Mouse (Mus musculus): ENCODE data around the gene Ruvbl1. TPM values are rescaled to one million over a fixed set of nuclear protein-coding genes. Genes with fewer than 3 reads are reported as not detected.

The Ruvbl1 gene
- polyA plus RNA-seq, 2 experiments = 49.1 to 72.6 TPM

DNA sequence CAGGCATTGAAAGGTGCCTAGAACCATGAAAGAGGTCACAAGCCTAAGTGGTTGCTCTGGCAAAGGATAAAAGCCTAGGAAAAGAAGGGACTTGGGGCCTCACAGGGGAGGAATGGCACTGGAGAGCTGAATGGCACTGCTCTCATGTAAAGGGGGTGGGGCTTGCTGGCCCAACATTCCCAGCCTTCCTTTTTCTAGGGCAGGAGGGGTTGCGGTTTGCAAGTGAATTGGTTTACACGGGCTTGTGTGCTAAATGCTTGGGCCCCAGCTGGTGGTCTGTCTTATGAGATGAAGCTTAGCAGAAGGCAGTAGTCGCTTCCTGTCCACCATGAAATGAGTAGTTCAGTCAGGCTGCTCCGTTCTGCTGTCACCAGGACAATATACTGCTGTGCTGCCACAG is 17.8 kb upstream of the Ruvbl1 start:
- ATAC-seq (ENCODE audit: insufficient read depth) (no peak), DNase-seq (ENCODE audit: low read depth in 3 of 3, low spot score in 3 of 3) (no peak)
- H3K9ac ChIP-seq (replicated peaks) = no peak overlapping the region
- TF ChIP-seq CTCF (IDR thresholded peaks at IDR 0.05; ENCODE audit: low read depth) (no peak), EP300 (IDR thresholded peaks at IDR 0.05; ENCODE audit: low read depth) (no peak)
- H3K27me3 ChIP-seq (ENCODE audit: control insufficient read depth, insufficient read depth, low read length) = no peaks in the 10 kb centered on the region
- no peaks in the 10 kb centered on the region for H3K36me3 ChIP-seq (replicated peaks; ENCODE audit: control insufficient read depth, insufficient read depth, low read depth)
- peaks cover 0 to 12% of the 10 kb centered on the region in 2 experiments; a peak in 2 of 4 replicates for H3K4me1 ChIP-seq (replicated peaks; ENCODE audit: control insufficient read depth in 2 of 2, insufficient read depth in 2 of 2, low read length in 1 of 2)
- no peak overlapping the region for H3K4me2 ChIP-seq (ENCODE audit: low read depth)
- H3K4me3 ChIP-seq (ENCODE audit: insufficient read depth in 1 of 2, low read depth in 2 of 2, low read length in 2 of 2) = no peak overlapping the region
- no peaks in the 10 kb centered on the region for H3K9me3 ChIP-seq (ENCODE audit: control insufficient read depth, low read length)
- 33% methylated on average over 4 of the region's 4 CpGs for WGBS (ENCODE audit: insufficient replicate concordance)
- H3K27ac ChIP-seq = no peak overlapping the region

DNA sequence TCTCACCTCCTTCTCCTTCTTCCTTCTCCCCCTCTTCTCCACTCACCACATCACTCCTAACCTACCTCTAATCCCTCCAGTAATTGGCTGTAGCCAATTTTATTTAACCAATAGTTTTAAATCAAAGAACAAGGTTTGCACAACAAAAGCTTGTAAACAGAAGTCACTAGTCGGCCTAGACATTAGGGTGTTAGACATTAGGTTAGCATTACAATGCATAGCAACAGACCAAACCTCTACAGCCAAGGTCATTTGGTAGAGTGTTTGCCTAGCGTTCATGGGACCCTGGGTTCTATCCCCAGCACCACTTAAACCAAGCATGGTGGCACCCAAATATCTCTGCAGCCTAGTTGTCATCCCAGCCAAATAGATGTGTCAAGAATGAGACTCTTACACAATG is 10.7 kb upstream of the Ruvbl1 start:
- TF ChIP-seq CTCF (IDR thresholded peaks at IDR 0.05; ENCODE audit: low read depth) (no peak), EP300 (IDR thresholded peaks at IDR 0.05; ENCODE audit: low read depth) (no peak)
- 39% methylated on average over 2 of the region's 2 CpGs for WGBS (ENCODE audit: insufficient replicate concordance)
- no peaks in the 10 kb centered on the region for H3K9me3 ChIP-seq (ENCODE audit: control insufficient read depth, low read length)

DNA sequence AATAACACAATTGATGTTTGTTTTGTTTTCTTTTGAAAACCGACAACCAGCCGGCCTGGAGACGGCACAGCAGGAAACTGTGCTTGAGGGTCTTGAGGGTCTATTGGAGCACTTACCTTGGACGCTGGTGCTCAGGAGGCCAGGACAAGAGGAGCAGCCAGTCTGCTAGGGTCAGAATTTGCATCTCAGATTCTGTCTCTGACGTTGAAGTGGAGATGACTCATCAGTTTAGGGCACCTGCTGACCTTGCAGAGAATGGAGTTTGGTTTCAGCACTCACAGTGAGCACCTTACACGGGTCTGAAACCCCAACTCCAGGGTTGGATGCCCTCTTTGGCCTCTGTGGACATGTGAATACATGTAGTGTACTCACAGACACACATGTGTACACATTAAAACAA is 4.7 kb downstream of the Ruvbl1 start:
- TF ChIP-seq EP300 (IDR thresholded peaks at IDR 0.05; ENCODE audit: low read depth) (no peak), CTCF (IDR thresholded peaks at IDR 0.05; ENCODE audit: low read depth) (no peak)
- Histone ChIP-seq H3K27me3 (ENCODE audit: control insufficient read depth, insufficient read depth, low read length) (no peaks in the 10 kb centered on the region), H3K36me3 (replicated peaks; ENCODE audit: control insufficient read depth, insufficient read depth, low read depth) (peaks cover 35% of the 10 kb centered on the region), H3K9me3 (ENCODE audit: control insufficient read depth, low read length) (no peaks in the 10 kb centered on the region), H3K4me3 (ENCODE audit: insufficient read depth in 1 of 2, low read depth in 2 of 2, low read length in 2 of 2) (no peak overlapping the region), H3K9ac (replicated peaks) (no peak overlapping the region), H3K4me1 (replicated peaks; ENCODE audit: control insufficient read depth in 2 of 2, insufficient read depth in 2 of 2, low read length in 1 of 2) (peaks cover 0 to 7% of the 10 kb centered on the region in 2 experiments; a peak in 3 of 4 replicates), H3K27ac (no peak overlapping the region), H3K4me2 (ENCODE audit: low read depth) (no peak overlapping the region)
- WGBS (ENCODE audit: insufficient replicate concordance) = 69% methylated on average over 6 of the region's 6 CpGs
- ATAC-seq (ENCODE audit: insufficient read depth) = no peak
- no peak for DNase-seq (ENCODE audit: low read depth in 3 of 3, low spot score in 3 of 3)

More for the DNA sequence above, 10.7 kb upstream of the Ruvbl1 start:
- ATAC-seq (ENCODE audit: insufficient read depth) = no peak
- H3K36me3 ChIP-seq (replicated peaks; ENCODE audit: control insufficient read depth, insufficient read depth, low read depth) = no peaks in the 10 kb centered on the region
- H3K27me3 ChIP-seq (ENCODE audit: control insufficient read depth, insufficient read depth, low read length) = no peaks in the 10 kb centered on the region
- no peaks in the 10 kb centered on the region for H3K4me1 ChIP-seq (replicated peaks; ENCODE audit: control insufficient read depth in 2 of 2, insufficient read depth in 2 of 2, low read length in 1 of 2)
- no peak overlapping the region for H3K9ac ChIP-seq (replicated peaks)
- no peak overlapping the region for H3K4me3 ChIP-seq (ENCODE audit: insufficient read depth in 1 of 2, low read depth in 2 of 2, low read length in 2 of 2)
- H3K27ac ChIP-seq = no peak overlapping the region
- H3K4me2 ChIP-seq (ENCODE audit: low read depth) = no peak overlapping the region
- no peak for DNase-seq (ENCODE audit: low read depth in 3 of 3, low spot score in 3 of 3)

DNA sequence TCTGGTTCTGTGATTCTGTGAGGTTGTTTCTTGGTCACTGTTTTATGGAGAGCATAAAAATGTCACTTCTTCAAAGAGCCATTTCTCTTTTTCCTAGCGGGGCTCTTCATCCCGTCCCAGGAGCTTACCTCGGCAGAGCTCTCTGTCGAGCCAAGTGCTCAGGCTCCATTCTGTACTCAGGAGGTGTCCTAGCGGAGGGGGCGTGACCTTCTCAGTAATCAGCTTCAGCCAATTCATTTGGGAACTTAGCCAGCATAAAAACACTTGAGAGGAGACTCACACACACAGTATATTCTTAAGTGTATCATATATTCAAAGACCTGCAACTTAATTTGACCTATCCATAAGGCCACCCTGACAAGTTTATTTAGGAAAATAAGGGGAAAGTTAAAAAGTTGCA is 15.2 kb downstream of the Ruvbl1 start:
- Histone ChIP-seq H3K27me3 (ENCODE audit: control insufficient read depth, insufficient read depth, low read length) (no peaks in the 10 kb centered on the region), H3K4me2 (ENCODE audit: low read depth) (no peak overlapping the region), H3K9me3 (ENCODE audit: control insufficient read depth, low read length) (no peaks in the 10 kb centered on the region), H3K4me3 (ENCODE audit: insufficient read depth in 1 of 2, low read depth in 2 of 2, low read length in 2 of 2) (no peak overlapping the region), H3K4me1 (replicated peaks; ENCODE audit: control insufficient read depth in 2 of 2, insufficient read depth in 2 of 2, low read length in 1 of 2) (peaks cover 0 to 8% of the 10 kb centered on the region in 2 experiments; a peak in 2 of 4 replicates), H3K36me3 (replicated peaks; ENCODE audit: control insufficient read depth, insufficient read depth, low read depth) (peaks cover 26% of the 10 kb centered on the region), H3K27ac (no peak overlapping the region), H3K9ac (replicated peaks) (no peak overlapping the region)
- no peak for TF ChIP-seq EP300 (IDR thresholded peaks at IDR 0.05; ENCODE audit: low read depth)
- no peak for TF ChIP-seq CTCF (IDR thresholded peaks at IDR 0.05; ENCODE audit: low read depth)
- ATAC-seq (ENCODE audit: insufficient read depth) (no peak), DNase-seq (ENCODE audit: low read depth in 3 of 3, low spot score in 3 of 3) (no peak)
- 68% methylated on average over 6 of the region's 6 CpGs for WGBS (ENCODE audit: insufficient replicate concordance)

DNA sequence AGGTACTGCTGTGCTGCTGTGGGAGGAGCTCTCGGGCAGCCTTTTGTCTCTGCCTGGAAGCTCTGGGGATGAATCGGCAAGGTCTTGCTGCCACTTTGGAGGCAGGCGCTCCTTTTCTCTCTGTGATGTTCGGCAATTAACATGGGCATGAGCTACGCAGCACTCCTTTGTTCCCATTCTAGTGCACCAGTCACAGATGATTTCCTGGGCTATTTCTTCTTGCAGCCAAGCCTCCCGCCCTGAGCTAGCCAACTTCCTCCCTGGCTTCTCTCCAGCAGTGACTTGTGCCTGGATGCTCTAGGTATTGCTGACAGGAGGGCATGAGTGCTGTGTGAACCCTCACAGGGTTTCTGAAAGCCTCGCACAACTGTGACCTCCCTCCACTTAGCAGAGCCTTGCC is 17.9 kb downstream of the Ruvbl1 start:
- TF ChIP-seq CTCF (IDR thresholded peaks at IDR 0.05; ENCODE audit: low read depth) (no peak), EP300 (IDR thresholded peaks at IDR 0.05; ENCODE audit: low read depth) (no peak)
- no peaks in the 10 kb centered on the region for H3K9me3 ChIP-seq (ENCODE audit: control insufficient read depth, low read length)
- H3K4me3 ChIP-seq (ENCODE audit: insufficient read depth in 1 of 2, low read depth in 2 of 2, low read length in 2 of 2) = no peak overlapping the region
- H3K4me2 ChIP-seq (ENCODE audit: low read depth) = no peak overlapping the region
- WGBS (ENCODE audit: insufficient replicate concordance) = 69% methylated on average over 7 of the region's 7 CpGs
- H3K4me1 ChIP-seq (replicated peaks; ENCODE audit: control insufficient read depth in 2 of 2, insufficient read depth in 2 of 2, low read length in 1 of 2) = peaks cover 0 to 7% of the 10 kb centered on the region in 2 experiments; a peak in 2 of 4 replicates
- ATAC-seq (ENCODE audit: insufficient read depth) (no peak), DNase-seq (ENCODE audit: low read depth in 3 of 3, low spot score in 3 of 3) (no peak)
- H3K27ac ChIP-seq = no peak overlapping the region
- no peak overlapping the region for H3K9ac ChIP-seq (replicated peaks)
- peaks cover 32% of the 10 kb centered on the region for H3K36me3 ChIP-seq (replicated peaks; ENCODE audit: control insufficient read depth, insufficient read depth, low read depth)
- no peaks in the 10 kb centered on the region for H3K27me3 ChIP-seq (ENCODE audit: control insufficient read depth, insufficient read depth, low read length)

Data from liver, embryonic 14.5 days (tissue).